In genomic region chr13:101763676-101764075, GRCm38 (mm10) we compare ENCODE assay signal across 10 mouse cellular contexts. TPM values are rescaled to one million over a fixed set of nuclear protein-coding genes. Genes with fewer than 3 reads are reported as not detected.
DNase-seq lines count a peak whose midpoint lies in the region; ATAC-seq and TF ChIP-seq lines count a peak whose summit lies in the region.
"Had no signal": no experiment of that assay in that cellular context is flagged by ENCODE, and none has a peak within 500 bp of the region (broad histone marks: within the 10 kb centered on the region; RNA-seq: fewer than 3 reads in every experiment).

No protein-coding gene starts in this region.

- peak overlapping the region; percentile 94 for H3K4me2 ChIP-seq in forebrain, postnatal 0 days (ENCODE audit: low read depth)
- no peak overlapping the region for H3K4me2 ChIP-seq in forebrain, embryonic 13.5 days
- peak overlapping the region; percentile 49 for H3K4me2 ChIP-seq in intestine, embryonic 16.5 days (ENCODE audit: low read depth, low read length)

- H3K27me3 ChIP-seq in forebrain, postnatal 0 days (ENCODE audit: insufficient read depth, low read length), result no peaks in the 10 kb centered on the region
- H3K27me3 ChIP-seq in forebrain, embryonic 13.5 days, result peaks cover 15% of the 10 kb centered on the region
- no peaks in the 10 kb centered on the region for H3K27me3 ChIP-seq in intestine, embryonic 16.5 days (replicated peaks; ENCODE audit: control insufficient read depth, insufficient read depth, low read length)
- H3K27me3 ChIP-seq: Patski had no signal

- no peak for TF ChIP-seq CTCF in forebrain, postnatal 0 days (IDR thresholded peaks at IDR 0.05; ENCODE audit: low read depth)
- TF ChIP-seq CTCF in lung, adult 2 months (IDR thresholded peaks at IDR 0.05; ENCODE audit: insufficient read depth, low read length), result no peak
- TF ChIP-seq CTCF in olfactory bulb, adult 2 months (IDR thresholded peaks at IDR 0.05; ENCODE audit: insufficient read depth, low read depth, low read length), result no peak

- H3K9me3 ChIP-seq in forebrain, postnatal 0 days (ENCODE audit: low read length), result no peaks in the 10 kb centered on the region
- H3K9me3 ChIP-seq in forebrain, embryonic 13.5 days (replicated peaks), result no peaks in the 10 kb centered on the region
- H3K9me3 ChIP-seq in intestine, embryonic 16.5 days (ENCODE audit: control insufficient read depth, low read length), result no peaks in the 10 kb centered on the region

- H3K4me3 ChIP-seq in forebrain, postnatal 0 days (ENCODE audit: low read depth, low read length), result 0 out of 2 replicates have a peak overlapping the region, but pooled peaks have one; percentile 12
- no peak overlapping the region for H3K4me3 ChIP-seq in forebrain, embryonic 13.5 days
- peak overlapping the region; percentile 20 for H3K4me3 ChIP-seq in lung, adult 2 months (replicated peaks; ENCODE audit: extremely low read depth, low read depth, low read length)
- H3K4me3 ChIP-seq in intestine, embryonic 16.5 days (ENCODE audit: low read length), result peak overlapping the region; percentile 22
- H3K4me3 ChIP-seq in olfactory bulb, adult 2 months (ENCODE audit: insufficient read depth, low read depth, low read length), result peak overlapping the region; percentile 22

- H3K4me1 ChIP-seq in forebrain, postnatal 0 days (ENCODE audit: insufficient read depth), result peaks cover 29% of the 10 kb centered on the region
- peaks cover 53% of the 10 kb centered on the region for H3K4me1 ChIP-seq in forebrain, embryonic 13.5 days
- peaks cover 43% of the 10 kb centered on the region for H3K4me1 ChIP-seq in lung, adult 2 months (ENCODE audit: control insufficient read depth, insufficient read depth, low read length)
- peaks cover 64% of the 10 kb centered on the region for H3K4me1 ChIP-seq in intestine, embryonic 16.5 days (ENCODE audit: control insufficient read depth, insufficient read depth, low read length)
- H3K4me1 ChIP-seq in olfactory bulb, adult 2 months (ENCODE audit: control insufficient read depth, insufficient read depth, low read length), result peaks cover 24% of the 10 kb centered on the region

- H3K27ac ChIP-seq in forebrain, postnatal 0 days (ENCODE audit: low read depth, low read length), result no peak overlapping the region
- no peak overlapping the region for H3K27ac ChIP-seq in forebrain, embryonic 13.5 days
- H3K27ac ChIP-seq in intestine, embryonic 16.5 days (ENCODE audit: low read length), result peak overlapping the region; percentile 74
- H3K27ac ChIP-seq in olfactory bulb, adult 2 months (ENCODE audit: insufficient read depth, low read depth, low read length), result no peak overlapping the region

- 84% methylated on average over 9 of the region's 9 CpGs for WGBS in forebrain, postnatal 0 days
- 84% methylated on average over 9 of the region's 9 CpGs for WGBS in forebrain, embryonic 13.5 days
- WGBS in lung, adult 2 months, result 51% methylated on average over 9 of the region's 9 CpGs
- WGBS in intestine, embryonic 16.5 days, result 71% methylated on average over 9 of the region's 9 CpGs
- 63% methylated on average over 9 of the region's 9 CpGs for WGBS in olfactory bulb, adult 2 months

- no peak for DNase-seq in forebrain, postnatal 0 days
- DNase-seq in lung, adult 2 months, result no peak
- DNase-seq in lung, adult 18-20 months, result no peak
- no peak for DNase-seq in urinary bladder, postnatal 10 days (ENCODE audit: low spot score)
- DNase-seq in frontal cortex, postnatal 36 days (ENCODE audit: low spot score in 2 of 2), result no peak
- DNase-seq: gastrocnemius, postnatal 25 days had no signal

- H3K36me3 ChIP-seq in forebrain, postnatal 0 days (ENCODE audit: insufficient read depth), result no peaks in the 10 kb centered on the region
- H3K36me3 ChIP-seq in forebrain, embryonic 13.5 days (ENCODE audit: poor library complexity, severe bottlenecking), result no peaks in the 10 kb centered on the region
- H3K36me3 ChIP-seq in intestine, embryonic 16.5 days (ENCODE audit: control insufficient read depth, insufficient read depth, low read length), result no peaks in the 10 kb centered on the region

- no peak for ATAC-seq in forebrain, postnatal 0 days
- ATAC-seq in forebrain, embryonic 13.5 days, result no peak
- ATAC-seq in intestine, embryonic 16.5 days, result no peak
- ATAC-seq: Patski had no signal

- no peak for TF ChIP-seq POLR2A in lung, adult 2 months (IDR thresholded peaks at IDR 0.05; ENCODE audit: borderline replicate concordance, extremely low read depth, low read depth, low read length)
- TF ChIP-seq POLR2A in olfactory bulb, adult 2 months (IDR thresholded peaks at IDR 0.05; ENCODE audit: insufficient read depth, low read depth, low read length), result no peak

- H3K9ac ChIP-seq in forebrain, postnatal 0 days, result no peak overlapping the region
- H3K9ac ChIP-seq in forebrain, embryonic 13.5 days, result no peak overlapping the region
- H3K9ac ChIP-seq in intestine, embryonic 16.5 days (ENCODE audit: low read depth, low read length), result no peak overlapping the region; the same call in 1 of the 2 replicates

RNA-seq across cellular contexts. Expression of gene Pik3r1, which starts 4.3 kb away (rescaled TPM):
- 112 and 117 TPM in 2 replicates for total RNA-seq in forebrain, postnatal 0 days (2014; rRNA removed)
- 36.1 and 50.2 TPM in 2 replicates for polyA plus RNA-seq in forebrain, postnatal 0 days (2015; fragmentation: Nextera tagmentation; extraction: Ambion mirVana)
- polyA plus RNA-seq in forebrain, embryonic 13.5 days (2015; fragmentation: Nextera tagmentation; extraction: Ambion mirVana), result 20.9 and 23.9 TPM in 2 replicates
- 15.6 and 25.9 TPM in 2 replicates for polyA plus RNA-seq in lung, adult 2 months (2012; rRNA removed)
- 20.9 and 24.8 TPM in 2 replicates for polyA plus RNA-seq in intestine, embryonic 16.5 days (2015; fragmentation: Nextera tagmentation; extraction: Ambion mirVana)
- 139 TPM in 1 of 2 replicates, not detected in the other for polyA plus RNA-seq in olfactory bulb, adult 2 months (2012; ENCODE audit: insufficient read depth, insufficient read length, low replicate concordance, missing spikeins)
